ENCODE assay signal across 8 mouse cellular contexts in genomic region chr17:25875171-25876136, GRCm38 (mm10). TPM values are rescaled to one million over a fixed set of nuclear protein-coding genes. Genes with fewer than 3 reads are reported as not detected.
DNase-seq lines count a peak whose midpoint lies in the region; ATAC-seq lines count a peak whose summit lies in the region.

No protein-coding gene starts in this region.

- peak overlapping the region; percentile 91 for H3K27ac ChIP-seq in embryonic facial prominence, embryonic 10.5 days (replicated peaks)
- H3K27ac ChIP-seq in midbrain, embryonic 11.5 days (ENCODE audit: low read depth, low read length): peak overlapping the region; percentile 85

- DNase-seq in adrenal gland, postnatal 14 days: peak; percentile 95
- DNase-seq in embryonic facial prominence, embryonic 10.5 days (ENCODE audit: low spot score): peak; percentile 93
- peak; percentile 89 for DNase-seq in kidney, adult 11 months
- peak; percentile 93 for DNase-seq in left cerebral cortex, postnatal 4 days
- peak; percentile 98 for DNase-seq in midbrain, embryonic 11.5 days (ENCODE audit: low spot score, missing footprints)
- peak; percentile 88 for DNase-seq in right cerebral cortex, postnatal 4 days
- DNase-seq in yolk sac, embryonic 10.5 days (ENCODE audit: low spot score): peak; percentile 92

- H3K9me3 ChIP-seq in embryonic facial prominence, embryonic 10.5 days: no peaks in the 10 kb centered on the region
- H3K9me3 ChIP-seq in midbrain, embryonic 11.5 days (ENCODE audit: control insufficient read depth, low read length): no peaks in the 10 kb centered on the region

- 2% methylated on average over 59 of the region's 59 CpGs for WGBS in embryonic facial prominence, embryonic 10.5 days
- WGBS in midbrain, embryonic 11.5 days: 1% methylated on average over 59 of the region's 59 CpGs

- intact Hi-C loops in left cerebral cortex, postnatal 4 days (cut with DNase I): no loop called here

- peak overlapping the region; percentile 90 for H3K4me2 ChIP-seq in midbrain, embryonic 11.5 days

- peak overlapping the region; percentile 78 for H3K9ac ChIP-seq in midbrain, embryonic 11.5 days (ENCODE audit: low read length)

- peak; percentile 74 for ATAC-seq in granulocyte monocyte progenitor cell, adult 5-6 weeks (replicated peaks; ENCODE audit: poor library complexity, severe bottlenecking)
- ATAC-seq in midbrain, embryonic 11.5 days (ENCODE audit: low FRiP score): peak; percentile 90

- H3K27me3 ChIP-seq in embryonic facial prominence, embryonic 10.5 days (replicated peaks; ENCODE audit: low read depth, poor library complexity, severe bottlenecking): no peaks in the 10 kb centered on the region
- H3K27me3 ChIP-seq in midbrain, embryonic 11.5 days (ENCODE audit: control insufficient read depth, insufficient read depth, low read length): no peaks in the 10 kb centered on the region

- peaks cover 64% of the 10 kb centered on the region for H3K4me1 ChIP-seq in embryonic facial prominence, embryonic 10.5 days
- peaks cover 23% of the 10 kb centered on the region for H3K4me1 ChIP-seq in midbrain, embryonic 11.5 days (ENCODE audit: control insufficient read depth, insufficient read depth, low read length)

- H3K36me3 ChIP-seq in embryonic facial prominence, embryonic 10.5 days (replicated peaks): peaks cover 32% of the 10 kb centered on the region
- H3K36me3 ChIP-seq in midbrain, embryonic 11.5 days (ENCODE audit: control insufficient read depth, insufficient read depth, low read length): no peaks in the 10 kb centered on the region

- peak overlapping the region; percentile 73 for H3K4me3 ChIP-seq in embryonic facial prominence, embryonic 10.5 days
- H3K4me3 ChIP-seq in midbrain, embryonic 11.5 days (ENCODE audit: low read depth, low read length): peak overlapping the region; percentile 80

RNA-seq across cellular contexts. Expression of gene Mettl26, which starts 0.6 kb away (rescaled TPM):
- total RNA-seq in adrenal gland, postnatal 14 days (2021): 72.1 and 88.0 TPM in 2 replicates
- polyA plus RNA-seq in embryonic facial prominence, embryonic 10.5 days (2016; fragmentation: Nextera tagmentation; extraction: Ambion mirVana): 68.1 and 69.8 TPM in 2 replicates
- total RNA-seq in granulocyte monocyte progenitor cell, adult 5-6 weeks (2014; fragmentation: Nextera tagmentation): 23.4 and 27.7 TPM in 2 replicates
- 9.7 and 15.2 TPM in 2 replicates for total RNA-seq in granulocyte monocyte progenitor cell, adult 5-6 weeks (2017)
- 10 to 100 TPM; 24.1 to 25.8 TPM for total RNA-seq in left cerebral cortex, postnatal 4 days (2021)
- polyA plus RNA-seq in midbrain, embryonic 11.5 days (2014; fragmentation: Nextera tagmentation; extraction: Ambion mirVana): 57.1 and 60.1 TPM in 2 replicates

RNA-seq across cellular contexts. Expression of gene Wfikkn1, which starts 5.2 kb away (rescaled TPM):
- total RNA-seq in adrenal gland, postnatal 14 days (2021): 1.2 and 1.5 TPM in 2 replicates
- 7.8 and 12.6 TPM in 2 replicates for polyA plus RNA-seq in embryonic facial prominence, embryonic 10.5 days (2016; fragmentation: Nextera tagmentation; extraction: Ambion mirVana)
- total RNA-seq in granulocyte monocyte progenitor cell, adult 5-6 weeks (2014; fragmentation: Nextera tagmentation): 2.1 TPM in 1 of 2 replicates, not detected in the other
- total RNA-seq in granulocyte monocyte progenitor cell, adult 5-6 weeks (2017): 1.1 and 1.3 TPM in 2 replicates
- 1 to 10 TPM; 1.3 to 2.2 TPM for total RNA-seq in left cerebral cortex, postnatal 4 days (2021)
- polyA plus RNA-seq in midbrain, embryonic 11.5 days (2014; fragmentation: Nextera tagmentation; extraction: Ambion mirVana): 0.91 and 1.1 TPM in 2 replicates

RNA-seq across cellular contexts. Expression of gene Mcrip2, which starts 6.9 kb away (rescaled TPM):
- total RNA-seq in adrenal gland, postnatal 14 days (2021): 336 and 337 TPM in 2 replicates
- polyA plus RNA-seq in embryonic facial prominence, embryonic 10.5 days (2016; fragmentation: Nextera tagmentation; extraction: Ambion mirVana): 17.3 and 20.2 TPM in 2 replicates
- 30.4 and 58.6 TPM in 2 replicates for total RNA-seq in granulocyte monocyte progenitor cell, adult 5-6 weeks (2014; fragmentation: Nextera tagmentation)
- 11.2 and 25.8 TPM in 2 replicates for total RNA-seq in granulocyte monocyte progenitor cell, adult 5-6 weeks (2017)
- 10 to 100 TPM; 16.7 to 18.3 TPM for total RNA-seq in left cerebral cortex, postnatal 4 days (2021)
- 6.1 and 7.0 TPM in 2 replicates for polyA plus RNA-seq in midbrain, embryonic 11.5 days (2014; fragmentation: Nextera tagmentation; extraction: Ambion mirVana)

RNA-seq across cellular contexts. Expression of gene Wdr90, which starts 14.2 kb away (rescaled TPM):
- total RNA-seq in adrenal gland, postnatal 14 days (2021): 23.1 and 23.2 TPM in 2 replicates
- polyA plus RNA-seq in embryonic facial prominence, embryonic 10.5 days (2016; fragmentation: Nextera tagmentation; extraction: Ambion mirVana): 53.8 and 56.1 TPM in 2 replicates
- 64.7 and 66.9 TPM in 2 replicates for total RNA-seq in granulocyte monocyte progenitor cell, adult 5-6 weeks (2014; fragmentation: Nextera tagmentation)
- total RNA-seq in granulocyte monocyte progenitor cell, adult 5-6 weeks (2017): 11.8 and 15.0 TPM in 2 replicates
- total RNA-seq in left cerebral cortex, postnatal 4 days (2021): 10 to 100 TPM; 37.4 to 39.4 TPM
- 15.7 and 17.8 TPM in 2 replicates for polyA plus RNA-seq in midbrain, embryonic 11.5 days (2014; fragmentation: Nextera tagmentation; extraction: Ambion mirVana)

RNA-seq across cellular contexts. Expression of gene Rhot2, which starts 30.8 kb away (rescaled TPM):
- 95.9 and 108 TPM in 2 replicates for total RNA-seq in adrenal gland, postnatal 14 days (2021)
- 26.3 and 27.2 TPM in 2 replicates for polyA plus RNA-seq in embryonic facial prominence, embryonic 10.5 days (2016; fragmentation: Nextera tagmentation; extraction: Ambion mirVana)
- total RNA-seq in granulocyte monocyte progenitor cell, adult 5-6 weeks (2014; fragmentation: Nextera tagmentation): 28.3 and 35.5 TPM in 2 replicates
- total RNA-seq in granulocyte monocyte progenitor cell, adult 5-6 weeks (2017): 11.9 and 17.8 TPM in 2 replicates
- total RNA-seq in left cerebral cortex, postnatal 4 days (2021): 10 to 100 TPM; 58.5 to 65.2 TPM
- 7.0 and 8.7 TPM in 2 replicates for polyA plus RNA-seq in midbrain, embryonic 11.5 days (2014; fragmentation: Nextera tagmentation; extraction: Ambion mirVana)

Comparison
In these comparisons a context has a peak if more than half of its experiments do, and no peak if none do; other contexts are left out.
1. Peak in every context shown above with its lines: DNase-seq, ATAC-seq, H3K4me3 ChIP-seq and H3K27ac ChIP-seq.